Mouse (Mus musculus) natural killer cell, adult 2 months (primary cell): Measurements from ENCODE around the gene Scgb2b21.
"Not testable (repeated sequence)": the region's sequence is repeated elsewhere in the genome, so short reads cannot be mapped to it uniquely, and the experiment has no call there.

Experiments used
- DNase-seq, 2 experiments: peaks; one replicate each; pipeline ENCODE4 v3.0.0; 2022; ENCODE audit warnings: low spot score in 2 of 2

Scgb2b21 gene

GRCm38 (mm10) chr7:33520358-33520757, at the start of gene Scgb2b21:
Gene Scgb2b21, minus strand, starts transcription at chr7:33520458.
- DNase-seq, result no peak

- not testable (repeated sequence) for DNase-seq
Measured at GRCm38 (mm10) chr7:33543420-33543819, 23.2 kb upstream of the Scgb2b21 start.
